12 mouse cellular contexts compared by ENCODE assay signal in genomic region chr6:37297744-37298482, GRCm38 (mm10). TPM values are rescaled to one million over a fixed set of nuclear protein-coding genes. Genes with fewer than 3 reads are reported as not detected.
DNase-seq lines count a peak whose midpoint lies in the region; ATAC-seq and TF ChIP-seq lines count a peak whose summit lies in the region.
"Had no signal": no experiment of that assay in that cellular context is flagged by ENCODE, and none has a peak within 500 bp of the region (broad histone marks: within the 10 kb centered on the region; RNA-seq: fewer than 3 reads in every experiment).

No protein-coding gene starts in this region.

- intact Hi-C loops in gastrocnemius, adult 2 months (cut with DNase I), result no loop called here

- H3K36me3 ChIP-seq in midbrain, embryonic 14.5 days (ENCODE audit: control insufficient read depth, insufficient read depth, low read length), result no peaks in the 10 kb centered on the region
- H3K36me3 ChIP-seq in liver, embryonic 12.5 days, result no peaks in the 10 kb centered on the region
- H3K36me3 ChIP-seq: embryonic facial prominence, embryonic 12.5 days had no signal

- peak overlapping the region; percentile 26; the same call in 1 of the 2 replicates for H3K9ac ChIP-seq in midbrain, embryonic 14.5 days (replicated peaks; ENCODE audit: low read length)
- no peak overlapping the region for H3K9ac ChIP-seq in liver, embryonic 12.5 days
- H3K9ac ChIP-seq: embryonic facial prominence, embryonic 12.5 days had no signal

- H3K9me3 ChIP-seq in midbrain, embryonic 14.5 days (ENCODE audit: control insufficient read depth, low read length), result no peaks in the 10 kb centered on the region
- no peaks in the 10 kb centered on the region for H3K9me3 ChIP-seq in liver, embryonic 12.5 days (replicated peaks)
- H3K9me3 ChIP-seq: embryonic facial prominence, embryonic 12.5 days had no signal

- peak overlapping the region; percentile 84 for H3K4me3 ChIP-seq in layer of hippocampus, adult 2 months
- peak overlapping the region; percentile 85 for H3K4me3 ChIP-seq in midbrain, embryonic 14.5 days (replicated peaks; ENCODE audit: low read depth, low read length)
- H3K4me3 ChIP-seq in gastrocnemius, adult 2 months, result no peak overlapping the region
- H3K4me3 ChIP-seq in liver, embryonic 12.5 days, result no peak overlapping the region
- H3K4me3 ChIP-seq: embryonic facial prominence, embryonic 12.5 days had no signal

- no peak for TF ChIP-seq CTCF in layer of hippocampus, adult 2 months (conservative IDR thresholded peaks at IDR 0.05)
- TF ChIP-seq CTCF in gastrocnemius, adult 2 months (IDR thresholded peaks at IDR 0.05), result no peak

- peaks cover 45% of the 10 kb centered on the region for H3K4me1 ChIP-seq in midbrain, embryonic 14.5 days (ENCODE audit: control insufficient read depth, insufficient read depth, low read length)
- H3K4me1 ChIP-seq in liver, embryonic 12.5 days, result peaks cover 8% of the 10 kb centered on the region; the same call in 1 of the 2 replicates

- DNase-seq in layer of hippocampus, adult 2 months (ENCODE audit: low spot score in 2 of 2), result peak in 1 of 2 experiments; percentile 40
- DNase-seq in layer of hippocampus, adult 9-10 months (ENCODE audit: low spot score), result no peak
- peak; percentile 19 for DNase-seq in cerebellum, adult 8-10 months
- DNase-seq in fat pad, adult 2 months (ENCODE audit: extremely low read depth, low read depth, low spot score), result peak; percentile 39
- DNase-seq in midbrain, embryonic 14.5 days, result peak; percentile 59
- no peak for DNase-seq in gastrocnemius, adult 2 months
- DNase-seq: kidney, adult 8-10 months; lung, postnatal 14 days; spleen, adult 18-20 months had no signal

- peak overlapping the region; percentile 86 for H3K4me2 ChIP-seq in midbrain, embryonic 14.5 days (ENCODE audit: low read length)
- no peak overlapping the region for H3K4me2 ChIP-seq in liver, embryonic 12.5 days
- H3K4me2 ChIP-seq: embryonic facial prominence, embryonic 12.5 days had no signal

- WGBS in midbrain, embryonic 14.5 days, result 34% methylated on average over 8 of the region's 8 CpGs
- 38% methylated on average over 8 of the region's 8 CpGs for WGBS in liver, embryonic 12.5 days (ENCODE audit: insufficient replicate concordance)

- peak; percentile 39; the same call in 1 of the 2 replicates for ATAC-seq in midbrain, embryonic 14.5 days (ENCODE audit: low FRiP score, low TSS enrichment)
- no peak for ATAC-seq in activated CD4-positive, CD25-positive, alpha-beta regulatory T cell, adult 4 months
- no peak for ATAC-seq in liver, embryonic 12.5 days

- H3K27me3 ChIP-seq in midbrain, embryonic 14.5 days (ENCODE audit: control insufficient read depth, insufficient read depth, low read length), result no peaks in the 10 kb centered on the region
- H3K27me3 ChIP-seq in liver, embryonic 12.5 days (replicated peaks), result peaks cover 55% of the 10 kb centered on the region

- H3K27ac ChIP-seq in layer of hippocampus, adult 2 months, result peak overlapping the region; percentile 95
- H3K27ac ChIP-seq in midbrain, embryonic 14.5 days (replicated peaks; ENCODE audit: low read depth, low read length), result peak overlapping the region; percentile 5
- no peak overlapping the region for H3K27ac ChIP-seq in gastrocnemius, adult 2 months
- H3K27ac ChIP-seq in liver, embryonic 12.5 days, result no peak overlapping the region
- H3K27ac ChIP-seq: embryonic facial prominence, embryonic 12.5 days had no signal

RNA-seq across cellular contexts. Expression of gene Dgki, which starts 2.1 kb away (rescaled TPM):
- total RNA-seq in layer of hippocampus, adult 2 months (2021), result 10 to 100 TPM; 88.6 to 89.5 TPM
- 7.6 and 9.2 TPM in 2 replicates for polyA plus RNA-seq in midbrain, embryonic 14.5 days (2014; fragmentation: Nextera tagmentation; extraction: Ambion mirVana)
- total RNA-seq in gastrocnemius, adult 2 months (2021), result under 1 TPM in 1 of 2 experiments, not detected in 1; 0.25 TPM
- under 1 TPM in 1 of 2 experiments, not detected in 1; 0.21 TPM for polyA plus RNA-seq in activated CD4-positive, CD25-positive, alpha-beta regulatory T cell, adult 4 months (2017; shearing (Covaris generic))
- polyA plus RNA-seq in liver, embryonic 12.5 days (2016; fragmentation: Nextera tagmentation; extraction: Ambion mirVana), result 0.06 and 0.16 TPM in 2 replicates

Comparison
In these comparisons a context has a peak if more than half of its experiments do, and no peak if none do; other contexts are left out.
1. DNase-seq: peak in cerebellum, adult 8-10 months (single experiment), fat pad, adult 2 months (single experiment) and midbrain, embryonic 14.5 days (single experiment); none in layer of hippocampus, adult 9-10 months (single experiment) and gastrocnemius, adult 2 months (single experiment).
2. H3K27ac ChIP-seq: peak in layer of hippocampus, adult 2 months (single experiment) and midbrain, embryonic 14.5 days (single experiment); none in gastrocnemius, adult 2 months (single experiment) and liver, embryonic 12.5 days (single experiment).
3. H3K4me3 ChIP-seq: peak in layer of hippocampus, adult 2 months (single experiment) and midbrain, embryonic 14.5 days (single experiment); none in gastrocnemius, adult 2 months (single experiment) and liver, embryonic 12.5 days (single experiment).